Mouse (Mus musculus) cortical plate, adult 2 months (tissue): ENCODE measurements around the gene Arhgef15.

Source experiments
- CTCF ChIP-seq: fragments of 200-500 bp; IDR thresholded peaks from 2 replicates; pipeline ENCODE4 v1.5.1; 2011; ENCODE audit warnings: mild to moderate bottlenecking, control low read depth, low read length; ENCODE audit not compliant: insufficient read depth; ENCODE audit errors: extremely low read depth
- POLR2A ChIP-seq: fragments of 200-500 bp; IDR thresholded peaks from 2 replicates; pipeline ENCODE4 v1.6.1; 2011; ENCODE audit warnings: mild to moderate bottlenecking, low read length, control low read depth; ENCODE audit not compliant: insufficient read depth; ENCODE audit errors: extremely low read depth

DNA sequence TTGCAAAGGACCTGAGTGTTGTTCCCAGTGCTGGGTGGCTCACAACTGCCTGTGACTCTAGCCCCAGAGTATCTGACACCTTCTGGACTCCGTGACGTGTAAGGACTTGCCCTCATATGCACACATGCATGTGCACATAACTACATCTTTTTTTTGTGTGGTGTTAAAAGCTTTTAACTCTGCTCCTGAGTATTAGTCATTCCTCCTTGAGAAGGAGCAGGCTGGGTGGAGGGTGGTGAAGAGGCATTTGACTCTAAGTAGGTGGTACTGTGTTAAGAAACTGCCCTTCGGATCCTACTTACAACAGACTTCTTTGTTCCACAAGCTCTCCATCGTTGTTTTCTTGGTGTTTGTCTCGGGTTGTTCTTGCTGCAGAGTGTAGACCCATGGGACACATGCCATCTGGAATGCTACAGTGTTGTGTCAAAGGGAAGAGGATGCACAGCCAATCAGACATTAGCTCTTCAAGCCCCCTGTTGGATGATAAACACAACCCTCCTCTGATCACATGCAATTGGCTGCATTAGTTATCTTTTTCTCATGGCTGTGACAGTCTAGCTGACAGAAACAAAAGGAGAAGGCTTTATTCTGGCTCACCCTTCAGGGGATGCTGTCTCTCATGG lies 23.3 kb downstream of the Arhgef15 start:
- TF ChIP-seq POLR2A (no peak), CTCF (no peak)
